Mouse (Mus musculus): ENCODE measurements around the gene Six1. TPM values are rescaled to one million over a fixed set of nuclear protein-coding genes. Genes with fewer than 3 reads are reported as not detected.
"Not testable (repeated sequence)": the region's sequence is repeated elsewhere in the genome, so short reads cannot be mapped to it uniquely, and the experiment has no call there.

Gene Six1
- total RNA-seq, 2 experiments from 2014 or later = 0.14 to 0.43 TPM

- intact Hi-C loops (cut with DNase I) = loop anchor here (5.0 kb wide), 1 partner anchor 187 kb away; no protein-coding TSS in a partner anchor
- DNase-seq (ENCODE audit: low spot score in 2 of 2) = no peak
Measured at GRCm38 (mm10) chr12:73038992-73039938, 14.4 kb downstream of the Six1 start.

- DNase-seq (ENCODE audit: low spot score in 2 of 2) = peak in 1 of 2 experiments; percentile 15
- intact Hi-C loops (cut with DNase I) = loop anchor here (5.0 kb wide), 1 partner anchor 186 kb away; no protein-coding TSS in a partner anchor
Measured at GRCm38 (mm10) chr12:73038441-73038991, 15.2 kb downstream of the Six1 start.

- intact Hi-C loops (cut with DNase I) = loop anchor here (5.0 kb wide), 1 partner anchor 185 kb away; no protein-coding TSS in a partner anchor
- no peak for DNase-seq (ENCODE audit: low spot score in 2 of 2)
Measured at GRCm38 (mm10) chr12:73037385-73038160, 16.1 kb downstream of the Six1 start.

GRCm38 (mm10) chr12:73034901-73035895, 18.5 kb downstream of the Six1 start:
- intact Hi-C loops (cut with DNase I) = loop anchor here (5.0 kb wide), 1 partner anchor 183 kb away; no protein-coding TSS in a partner anchor
- no peak for DNase-seq (ENCODE audit: low spot score in 2 of 2)

GRCm38 (mm10) chr12:73032665-73033064, 21.0 kb downstream of the Six1 start:
- no peak for DNase-seq (ENCODE audit: low spot score in 2 of 2)
- intact Hi-C loops (cut with DNase I) = no loop called here

GRCm38 (mm10) chr12:73031315-73031714, 22.4 kb downstream of the Six1 start:
- no peak for DNase-seq (ENCODE audit: low spot score in 2 of 2)
- intact Hi-C loops (cut with DNase I) = no loop called here

GRCm38 (mm10) chr12:73025490-73025889, 28.2 kb downstream of the Six1 start:
- peak in 1 of 2 experiments; percentile 30 for DNase-seq (ENCODE audit: low spot score in 2 of 2)
- intact Hi-C loops (cut with DNase I) = no loop called here

- intact Hi-C loops (cut with DNase I) = loop anchor here (1.0 to 5.0 kb wide), 4 partner anchors 301 to 534 kb away; no protein-coding TSS in a partner anchor
- DNase-seq (ENCODE audit: low spot score in 2 of 2) = peak in 1 of 2 experiments; percentile 66
Measured at GRCm38 (mm10) chr12:73020941-73021340, 32.7 kb downstream of the Six1 start.

GRCm38 (mm10) chr12:73020422-73020821, 33.3 kb downstream of the Six1 start:
- intact Hi-C loops (cut with DNase I) = loop anchor here (2.0 to 5.0 kb wide), 3 partner anchors 302 to 534 kb away; no protein-coding TSS in a partner anchor
- no peak for DNase-seq (ENCODE audit: low spot score in 2 of 2)

- DNase-seq (ENCODE audit: low spot score in 2 of 2) = no peak
- intact Hi-C loops (cut with DNase I) = loop anchor here (10.0 kb wide), 1 partner anchor 656 kb away; no protein-coding TSS in a partner anchor
Measured at GRCm38 (mm10) chr12:73018838-73019237, 34.8 kb downstream of the Six1 start.

- intact Hi-C loops (cut with DNase I) = loop anchor here (10.0 kb wide), 1 partner anchor 659 kb away; no protein-coding TSS in a partner anchor
- DNase-seq (ENCODE audit: low spot score in 2 of 2) = no peak
Measured at GRCm38 (mm10) chr12:73016171-73016570, 37.5 kb downstream of the Six1 start.

- DNase-seq (ENCODE audit: low spot score in 2 of 2) = no peak
- intact Hi-C loops (cut with DNase I) = loop anchor here (10.0 kb wide), 1 partner anchor 660 kb away; no protein-coding TSS in a partner anchor
Measured at GRCm38 (mm10) chr12:73014311-73014710, 39.4 kb downstream of the Six1 start.

GRCm38 (mm10) chr12:73012824-73013223, 40.9 kb downstream of the Six1 start:
- no peak for DNase-seq (ENCODE audit: low spot score in 2 of 2)
- intact Hi-C loops (cut with DNase I) = loop anchor here (10.0 kb wide), 1 partner anchor 662 kb away; no protein-coding TSS in a partner anchor

GRCm38 (mm10) chr12:73012136-73012785, 41.4 kb downstream of the Six1 start:
- intact Hi-C loops (cut with DNase I) = loop anchor here (10.0 kb wide), 1 partner anchor 663 kb away; no protein-coding TSS in a partner anchor
- DNase-seq (ENCODE audit: low spot score in 2 of 2) = no peak

- DNase-seq (ENCODE audit: low spot score in 2 of 2); intact Hi-C loops (cut with DNase I): not testable (repeated sequence)
Measured at GRCm38 (mm10) chr12:73002903-73003302, 50.8 kb downstream of the Six1 start.

- DNase-seq (ENCODE audit: low spot score in 2 of 2) = peak in 1 of 2 experiments; percentile 3
- intact Hi-C loops (cut with DNase I) = not testable (repeated sequence)
Measured at GRCm38 (mm10) chr12:73002281-73002680, 51.4 kb downstream of the Six1 start.

GRCm38 (mm10) chr12:72998105-72999001, 55.3 kb downstream of the Six1 start:
- intact Hi-C loops (cut with DNase I) = no loop called here
- DNase-seq (ENCODE audit: low spot score in 2 of 2) = no peak

Measured in left cerebral cortex, postnatal 25 days (tissue).